Mouse (Mus musculus): ENCODE measurements around the gene Fam19a3.
"Not testable (repeated sequence)": the region's sequence is repeated elsewhere in the genome, so short reads cannot be mapped to it uniquely, and the experiment has no call there.

DNA sequence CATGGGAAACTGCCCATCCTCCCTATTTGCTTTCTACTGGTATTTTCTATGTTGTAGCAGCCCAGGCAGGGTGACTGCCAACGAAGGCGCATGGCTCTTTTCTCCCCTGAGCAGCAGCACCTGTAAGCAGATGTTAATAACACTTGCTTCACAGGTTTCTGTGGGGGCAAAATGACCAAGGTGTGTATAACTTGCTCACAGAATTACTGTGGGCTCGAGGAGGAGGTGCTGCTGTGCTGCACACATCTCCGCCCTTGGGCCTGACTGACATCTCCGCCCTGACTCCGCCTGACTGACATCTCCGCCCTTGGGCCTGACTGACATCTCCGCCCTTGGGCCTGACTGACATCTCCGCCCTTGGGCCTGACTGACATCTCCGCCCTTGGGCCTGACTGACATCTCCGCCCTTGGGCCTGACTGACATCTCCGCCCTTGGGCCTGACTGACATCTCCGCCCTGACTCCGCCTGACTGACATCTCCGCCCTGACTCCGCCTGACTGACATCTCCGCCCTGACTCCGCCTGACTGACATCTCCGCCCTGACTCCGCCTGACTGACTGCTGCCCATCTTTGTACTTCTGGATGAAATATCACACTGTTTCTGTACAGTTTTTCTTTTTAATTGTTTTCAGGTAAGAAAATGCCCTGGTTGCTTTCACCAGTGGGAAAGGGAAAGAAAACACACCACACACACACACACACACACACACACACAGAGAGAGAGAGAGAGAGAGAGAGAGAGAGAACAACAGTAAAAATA is 19.4 kb downstream of the Fam19a3 start:
- TF ChIP-seq CTCF (IDR thresholded peaks at IDR 0.05; ENCODE audit: low read depth, low read length); POLR2A (IDR thresholded peaks at IDR 0.05; ENCODE audit: insufficient read depth, low read length); EP300 (IDR thresholded peaks at IDR 0.05; ENCODE audit: insufficient read depth, low read depth, low read length): not testable (repeated sequence)

Data from ES-Bruce4 (cell line).